Mouse (Mus musculus) G1E (cell line): ENCODE measurements at regions not wholly inside any gene's neighbourhood (a gene's known extent, or its start where the extent isn't known, plus 50 kb on each side); places are given as distances from the start of the nearest gene placed in this dataset.

Experiments used
- CTCF ChIP-seq: IDR thresholded peaks from 2 replicates; pipeline ENCODE4 v1.5.1; 2012; ENCODE audit warnings: low read depth, low read length, inconsistent platforms, mixed read lengths
- GATA1 ChIP-seq: IDR thresholded peaks from 2 replicates; pipeline ENCODE4 v1.6.1; 2012; ENCODE audit warnings: borderline replicate concordance, low read length, inconsistent platforms, mixed read lengths
- GATA2 ChIP-seq: IDR thresholded peaks from 2 replicates; pipeline ENCODE4 v1.6.1; 2012; ENCODE audit warnings: low read depth, low read length, inconsistent platforms, borderline replicate concordance
- POLR2AphosphoS5 ChIP-seq: IDR thresholded peaks from 2 replicates; pipeline ENCODE4 v1.6.1; 2012; ENCODE audit warnings: low read depth, low read length, inconsistent platforms; ENCODE audit not compliant: insufficient replicate concordance
- TAL1 ChIP-seq: conservative IDR thresholded peaks from 2 replicates; pipeline ENCODE4 v1.6.1; 2012; ENCODE audit warnings: low read depth, low read length, inconsistent platforms, mixed read lengths

GRCm38 (mm10) chr8:126163954-126164353 lies 134.4 kb upstream of the Slc35f3 start:
- no peak for TF ChIP-seq CTCF
- TF ChIP-seq GATA1: no peak
- TF ChIP-seq POLR2AphosphoS5: no peak
- TF ChIP-seq TAL1: no peak
- no peak for TF ChIP-seq GATA2
